Comparison of ENCODE assay signal across 26 mouse cellular contexts in the genomic region with DNA sequence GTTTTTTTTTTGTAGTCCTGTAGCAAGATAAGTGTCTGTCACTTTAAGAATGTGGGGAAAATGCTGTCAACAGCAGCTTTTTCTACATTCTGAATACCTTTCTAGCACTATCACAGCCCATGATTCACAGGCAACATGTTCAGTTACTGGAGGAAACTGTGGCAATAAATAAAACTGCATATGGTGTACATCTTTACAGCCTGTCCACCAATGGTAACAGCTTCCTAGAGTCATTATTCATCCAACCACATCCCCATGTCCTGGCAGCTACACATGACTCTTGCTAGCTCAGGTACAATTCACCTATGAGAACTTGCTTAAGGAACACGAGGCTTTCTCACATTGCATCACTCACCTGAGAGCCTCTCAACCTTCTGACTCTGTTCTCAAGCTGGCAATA.
"Had no signal": no experiment of that assay in that cellular context is flagged by ENCODE, and none has a peak within 500 bp of the region (broad histone marks: within the 10 kb centered on the region; RNA-seq: fewer than 3 reads in every experiment).

No protein-coding gene starts in this region.

- H3K4me1 ChIP-seq: embryonic facial prominence, embryonic 10.5 days; embryonic facial prominence, embryonic 12.5 days; embryonic facial prominence, embryonic 13.5 days; embryonic facial prominence, embryonic 15.5 days had no signal

- ATAC-seq: forebrain, embryonic 13.5 days; forebrain, embryonic 14.5 days; forebrain, embryonic 15.5 days; forebrain, embryonic 16.5 days; forebrain, postnatal 0 days had no signal

- H3K9me3 ChIP-seq: embryonic facial prominence, embryonic 10.5 days; embryonic facial prominence, embryonic 12.5 days; embryonic facial prominence, embryonic 13.5 days; embryonic facial prominence, embryonic 15.5 days; forebrain, embryonic 10.5 days; forebrain, embryonic 12.5 days; forebrain, embryonic 13.5 days; forebrain, embryonic 15.5 days had no signal

- H3K36me3 ChIP-seq: embryonic facial prominence, embryonic 10.5 days; embryonic facial prominence, embryonic 12.5 days; embryonic facial prominence, embryonic 13.5 days; embryonic facial prominence, embryonic 15.5 days; forebrain, embryonic 10.5 days; forebrain, embryonic 12.5 days; forebrain, embryonic 15.5 days had no signal

- DNase-seq: cerebellum, adult 9-10 months; cerebellum, adult 9-11 months; cerebellum, postnatal 10 days; cerebellum, postnatal 14 days; cerebellum, postnatal 25 days; cerebellum, postnatal 36 days; embryo, embryonic 11 days; forebrain, postnatal 0 days; gastrocnemius, adult 2 months; gastrocnemius, postnatal 10 days; gastrocnemius, postnatal 14 days; gastrocnemius, postnatal 25 days; gastrocnemius, postnatal 36 days; heart, adult 11 months; heart, adult 2 months had no signal

- H3K27me3 ChIP-seq: embryonic facial prominence, embryonic 12.5 days; embryonic facial prominence, embryonic 13.5 days; embryonic facial prominence, embryonic 15.5 days; forebrain, embryonic 12.5 days; forebrain, embryonic 13.5 days; forebrain, embryonic 15.5 days had no signal

- H3K4me2 ChIP-seq: embryonic facial prominence, embryonic 12.5 days; embryonic facial prominence, embryonic 13.5 days; embryonic facial prominence, embryonic 15.5 days; forebrain, embryonic 12.5 days; forebrain, embryonic 13.5 days; forebrain, embryonic 15.5 days had no signal

- H3K27ac ChIP-seq: embryonic facial prominence, embryonic 10.5 days; embryonic facial prominence, embryonic 12.5 days; embryonic facial prominence, embryonic 13.5 days; embryonic facial prominence, embryonic 15.5 days; forebrain, embryonic 10.5 days; forebrain, embryonic 12.5 days; forebrain, embryonic 13.5 days; forebrain, embryonic 15.5 days; gastrocnemius, adult 2 months; heart, adult 2 months had no signal

- H3K4me3 ChIP-seq: embryonic facial prominence, embryonic 10.5 days; embryonic facial prominence, embryonic 12.5 days; embryonic facial prominence, embryonic 13.5 days; embryonic facial prominence, embryonic 15.5 days; erythroblast, embryonic 14.5 days; forebrain, embryonic 10.5 days; forebrain, embryonic 12.5 days; forebrain, embryonic 13.5 days; forebrain, embryonic 15.5 days; gastrocnemius, adult 2 months; heart, adult 2 months had no signal

- H3K9ac ChIP-seq: embryonic facial prominence, embryonic 12.5 days; embryonic facial prominence, embryonic 13.5 days; embryonic facial prominence, embryonic 15.5 days; forebrain, embryonic 12.5 days; forebrain, embryonic 13.5 days; forebrain, embryonic 15.5 days; forebrain, postnatal 0 days had no signal
